Mouse (Mus musculus) ES-Bruce4 (cell line): ENCODE measurements around the gene Gng8.

Source experiments
- CTCF ChIP-seq: IDR thresholded peaks from one replicate; pipeline ENCODE4 v1.8.1; 2011; ENCODE audit warnings: low read depth, low read length
- POLR2A ChIP-seq: IDR thresholded peaks from one replicate; pipeline ENCODE4 v1.8.1; 2011; ENCODE audit warnings: low read length; ENCODE audit not compliant: insufficient read depth

DNA sequence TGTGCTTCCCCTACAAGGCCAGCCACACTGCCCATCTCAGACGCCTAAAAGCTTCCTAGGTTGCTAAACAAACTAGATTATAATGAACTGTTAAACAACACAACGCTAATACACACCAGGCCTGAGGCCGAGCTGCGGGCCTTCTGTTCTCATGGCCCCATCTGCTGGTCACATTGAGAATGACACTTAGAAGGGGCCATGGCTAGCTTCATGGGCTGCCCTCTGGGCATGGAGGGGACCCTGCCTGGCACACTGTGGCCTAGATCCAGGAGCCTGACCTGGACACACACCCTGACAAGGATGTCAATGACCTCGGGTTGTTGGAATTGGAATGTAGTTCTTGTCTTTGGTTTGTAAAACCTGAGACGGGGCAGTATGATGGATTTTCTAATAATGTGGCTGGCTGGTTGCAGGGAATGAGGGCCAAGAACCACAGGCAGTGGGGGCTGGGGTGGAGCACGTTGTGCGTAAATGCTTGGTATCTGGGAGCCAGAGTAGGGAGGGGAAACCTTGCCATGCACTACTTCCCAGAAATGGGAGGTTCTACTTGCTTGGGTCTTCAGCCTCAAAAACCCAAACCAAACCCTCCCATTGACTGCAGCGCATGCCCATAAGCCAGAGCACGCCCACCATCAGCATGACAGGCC, 22.3 kb downstream of the Gng8 start:
- TF ChIP-seq POLR2A (no peak), CTCF (peak; percentile 84)
